Mouse (Mus musculus) lung, embryonic 14.5 days (tissue): ENCODE data around the gene Arv1. TPM values are rescaled to one million over a fixed set of nuclear protein-coding genes. Genes with fewer than 3 reads are reported as not detected.

Experiments used
- ATAC-seq: fragments of 200-750 bp; cut with Nextera tagmentation; 2 replicates; pipeline ENCODE4 v1.8.0; 2017; ENCODE audit warnings: mild to moderate bottlenecking, moderate TSS enrichment, moderate library complexity; ENCODE audit not compliant: insufficient read depth
- DNase-seq: peaks from one replicate; pipeline ENCODE4 v3.0.0-alpha.2; 2015
- H3K27ac ChIP-seq: fragments of 300-500 bp; sonication (generic); 2 replicates; pipeline ENCODE4 v1.5.1; 2014; ENCODE audit warnings: low read depth, mild to moderate bottlenecking, moderate library complexity
- H3K27me3 ChIP-seq: fragments of 300-500 bp; sonication (generic); 2 replicates; pipeline ENCODE4 v1.6.1; 2014; ENCODE audit warnings: low read length, control low read depth; ENCODE audit not compliant: insufficient read depth
- H3K36me3 ChIP-seq: fragments of 300-500 bp; sonication (generic); 2 replicates; pipeline ENCODE4 v1.6.1; 2014; ENCODE audit warnings: control low read depth; ENCODE audit not compliant: insufficient read depth
- H3K4me1 ChIP-seq: fragments of 300-500 bp; sonication (generic); 2 replicates; pipeline ENCODE4 v1.6.1; 2014; ENCODE audit warnings: antibody characterized with exemption, control low read depth; ENCODE audit not compliant: insufficient read depth
- H3K4me2 ChIP-seq: fragments of 300-500 bp; sonication (generic); 2 replicates; pipeline ENCODE4 v1.6.1; 2014; ENCODE audit warnings: mild to moderate bottlenecking
- H3K4me3 ChIP-seq: fragments of 300-500 bp; sonication (generic); 2 replicates; pipeline ENCODE4 v1.5.1; 2014; ENCODE audit warnings: low read depth, low read length
- H3K9ac ChIP-seq: fragments of 300-500 bp; sonication (generic); 2 replicates; pipeline ENCODE4 v1.6.1; 2014
- H3K9me3 ChIP-seq: fragments of 300-500 bp; sonication (generic); 2 replicates; pipeline ENCODE4 v1.6.1; 2016; ENCODE audit warnings: low read depth, low read length, control low read depth
- CTCF ChIP-seq: IDR thresholded peaks from 2 replicates; pipeline ENCODE4 v1.5.1; 2016; ENCODE audit warnings: antibody characterized with exemption, low read depth
- WGBS: fragments of 180-500 bp; shearing (Covaris S2); extraction: QIAGEN DNeasy Blood & Tissue Kit; methylation state at CpG from one replicate; pipeline ENCODE4 v1.1.7; 2014; 5-methylcytosine and 5-hydroxymethylcytosine counted together
- polyA plus RNA-seq: library from polyadenylated mRNA; unstranded; fragments of >200 nt; fragmentation: Nextera tagmentation; extraction: Ambion mirVana; gene quantifications from 2 replicates; pipeline ENCODE4 v1.2.1, GENCODE M21; 2014

The Arv1 gene
- polyA plus RNA-seq = 26.4 and 27.2 TPM in 2 replicates

DNA sequence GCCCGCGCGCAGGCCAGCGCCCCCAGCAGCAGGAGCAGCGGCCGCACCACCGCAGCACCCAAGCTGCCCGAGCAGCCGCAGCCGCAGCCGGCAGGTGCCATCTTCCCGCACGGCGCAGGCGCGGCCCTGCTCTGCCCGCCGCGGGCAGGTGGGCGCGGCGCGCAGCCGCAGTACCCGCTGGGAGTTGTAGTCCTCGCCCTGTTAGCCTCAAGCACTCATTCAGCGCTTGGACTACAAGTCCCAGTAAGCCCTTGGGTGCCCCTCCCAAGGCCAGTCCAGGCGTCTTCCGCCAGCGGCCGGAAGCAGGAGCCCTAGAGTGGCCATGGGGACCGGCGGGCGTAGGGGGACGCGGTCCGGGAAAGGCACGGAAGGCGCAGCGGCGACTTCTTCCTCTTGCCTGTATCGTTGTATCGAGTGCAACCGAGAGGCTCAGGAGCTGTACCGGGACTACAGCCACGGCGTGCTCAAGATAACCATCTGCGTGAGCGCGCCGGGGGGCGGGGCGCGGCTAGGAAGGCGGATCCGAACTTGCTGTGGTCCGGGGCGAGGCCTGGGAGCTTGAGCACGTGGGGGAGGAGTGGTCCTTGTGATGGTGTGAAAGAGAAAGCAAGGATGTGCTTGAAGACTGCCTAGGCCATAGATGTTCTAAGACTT is at the start of gene Arv1, which contains the start of gene Ttc13:
Gene Arv1, plus strand, starts transcription at position 278 of the 654 bp plus-strand sequence.
Gene Ttc13, minus strand, starts transcription at position 122 of the 654 bp plus-strand sequence.
- Histone ChIP-seq H3K9me3 (no peaks in the 10 kb centered on the region), H3K4me1 (no peaks in the 10 kb centered on the region; the same call in 1 of the 2 replicates), H3K36me3 (peaks cover 20% of the 10 kb centered on the region), H3K27me3 (no peaks in the 10 kb centered on the region), H3K9ac (peak within 1 kb of the TSS; percentile 75), H3K4me3 (peak within 1 kb of the TSS; percentile 97), H3K4me2 (peak within 1 kb of the TSS; percentile 81), H3K27ac (no peak within 1 kb of the TSS)
- DNase-seq (peak; percentile 98), ATAC-seq (peak; percentile 100)
- WGBS = under 1% methylated on average over 59 of the region's 59 CpGs
- TF ChIP-seq CTCF = peak; percentile 32

DNA sequence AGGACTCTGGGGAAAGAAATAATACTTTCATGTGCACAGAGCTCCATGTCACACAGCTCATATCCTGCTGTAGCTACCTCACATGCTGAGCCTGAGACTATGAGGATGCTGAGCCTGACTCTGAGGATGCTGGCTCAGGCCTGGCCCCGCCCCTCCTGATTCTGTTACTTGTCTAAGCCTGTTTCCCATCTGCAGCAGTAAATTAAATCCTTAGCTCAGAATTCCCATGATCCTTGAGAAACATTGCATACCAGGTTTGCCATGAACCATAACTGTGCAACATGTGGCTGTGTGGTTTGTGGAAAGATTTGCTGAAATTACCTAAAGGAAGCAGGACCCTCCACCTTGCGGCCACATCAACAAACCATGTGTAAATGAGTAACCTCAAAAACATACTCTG is 49.6 kb upstream of the Arv1 start:
- Histone ChIP-seq H3K4me1 (no peaks in the 10 kb centered on the region), H3K4me3 (no peak overlapping the region), H3K4me2 (no peak overlapping the region), H3K9ac (no peak overlapping the region), H3K36me3 (peaks cover 38% of the 10 kb centered on the region), H3K27me3 (no peaks in the 10 kb centered on the region), H3K9me3 (no peaks in the 10 kb centered on the region), H3K27ac (no peak overlapping the region)
- ATAC-seq (no peak), DNase-seq (no peak)
- TF ChIP-seq CTCF = no peak
- WGBS = 93% methylated on average over 2 of the region's 2 CpGs

DNA sequence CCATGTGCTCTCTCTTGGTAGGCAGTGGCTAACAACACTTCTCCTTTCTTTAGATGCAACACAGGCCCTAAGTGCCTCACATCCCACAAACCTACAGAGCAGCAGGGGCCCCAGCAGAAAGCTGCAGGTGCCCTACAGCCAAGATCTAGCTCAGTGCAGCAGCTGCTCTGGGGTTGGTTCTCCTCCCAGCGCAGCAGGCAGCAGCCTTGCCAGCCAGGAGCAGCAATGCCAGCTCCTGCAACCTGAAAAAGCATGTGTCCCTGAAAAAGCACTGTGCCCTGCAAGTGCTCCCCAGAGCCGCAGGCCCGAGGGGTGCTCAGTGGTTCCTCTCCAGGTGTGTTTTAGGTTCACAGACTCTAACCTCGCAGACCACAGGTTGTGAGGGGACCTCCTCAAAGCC is 45.3 kb upstream of the Arv1 start:
- H3K4me2 ChIP-seq = no peak overlapping the region

DNA sequence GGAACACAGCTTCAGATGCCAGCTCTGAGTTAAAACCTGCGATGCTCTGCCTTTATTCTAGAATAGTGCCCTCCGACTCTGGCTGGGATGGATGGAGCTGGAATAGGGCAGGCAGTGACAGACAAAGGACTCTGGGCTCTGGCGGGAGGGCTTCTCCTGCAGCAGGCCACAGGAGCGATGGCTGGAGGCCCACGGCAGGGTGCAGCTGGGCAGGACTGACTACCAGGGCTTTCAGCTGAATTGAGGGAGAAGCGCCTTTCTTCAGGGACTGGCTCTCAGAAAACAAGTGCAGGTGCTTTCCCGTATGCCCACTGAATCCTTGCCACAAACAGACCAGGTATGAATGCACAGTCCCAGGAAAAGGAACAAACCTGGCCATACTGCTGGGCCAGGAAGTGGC is 44.9 kb upstream of the Arv1 start:
- Histone ChIP-seq H3K4me2 (no peak overlapping the region), H3K27ac (no peak overlapping the region; the same call in 1 of the 2 replicates), H3K36me3 (peaks cover 62% of the 10 kb centered on the region), H3K9me3 (no peaks in the 10 kb centered on the region), H3K4me3 (no peak overlapping the region), H3K4me1 (no peaks in the 10 kb centered on the region), H3K9ac (no peak overlapping the region), H3K27me3 (no peaks in the 10 kb centered on the region)
- 89% methylated on average over 7 of the region's 7 CpGs for WGBS
- TF ChIP-seq CTCF = no peak
- DNase-seq = no peak
- no peak for ATAC-seq

More for the DNA sequence above, 45.3 kb upstream of the Arv1 start:
- ATAC-seq (no peak), DNase-seq (no peak)
- Histone ChIP-seq H3K27me3 (no peaks in the 10 kb centered on the region), H3K27ac (no peak overlapping the region), H3K9ac (no peak overlapping the region), H3K36me3 (peaks cover 58% of the 10 kb centered on the region), H3K9me3 (no peaks in the 10 kb centered on the region), H3K4me1 (no peaks in the 10 kb centered on the region), H3K4me3 (no peak overlapping the region)
- 97% methylated on average over 4 of the region's 4 CpGs for WGBS
- no peak for TF ChIP-seq CTCF

DNA sequence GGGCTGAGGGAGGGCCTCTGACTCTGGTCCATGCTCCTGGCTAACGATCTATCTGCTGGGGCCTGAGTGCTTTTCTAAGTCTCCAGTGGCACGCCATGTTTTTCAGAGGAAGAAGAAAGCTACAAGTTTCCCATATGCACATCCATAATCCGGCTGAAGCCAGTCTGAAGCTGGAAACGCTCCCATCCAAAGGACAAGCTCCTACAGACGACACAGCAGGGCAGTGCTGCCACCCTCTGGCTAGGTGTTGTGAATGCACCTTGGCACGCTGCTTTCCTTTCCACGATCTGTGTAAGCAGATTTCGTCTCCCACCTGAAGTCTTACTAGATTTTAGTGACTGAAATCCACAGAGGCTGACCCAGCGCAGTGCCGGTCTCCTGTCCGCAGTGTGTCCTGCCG is 44.5 kb upstream of the Arv1 start:
- Histone ChIP-seq H3K27me3 (no peaks in the 10 kb centered on the region), H3K4me3 (no peak overlapping the region), H3K9me3 (no peaks in the 10 kb centered on the region), H3K9ac (no peak overlapping the region), H3K27ac (no peak overlapping the region; the same call in 1 of the 2 replicates), H3K4me2 (no peak overlapping the region), H3K4me1 (no peaks in the 10 kb centered on the region), H3K36me3 (peaks cover 62% of the 10 kb centered on the region)
- DNase-seq (peak; percentile 94), ATAC-seq (peak; percentile 83)
- peak; percentile 98 for TF ChIP-seq CTCF
- WGBS = 44% methylated on average over 12 of the region's 12 CpGs

DNA sequence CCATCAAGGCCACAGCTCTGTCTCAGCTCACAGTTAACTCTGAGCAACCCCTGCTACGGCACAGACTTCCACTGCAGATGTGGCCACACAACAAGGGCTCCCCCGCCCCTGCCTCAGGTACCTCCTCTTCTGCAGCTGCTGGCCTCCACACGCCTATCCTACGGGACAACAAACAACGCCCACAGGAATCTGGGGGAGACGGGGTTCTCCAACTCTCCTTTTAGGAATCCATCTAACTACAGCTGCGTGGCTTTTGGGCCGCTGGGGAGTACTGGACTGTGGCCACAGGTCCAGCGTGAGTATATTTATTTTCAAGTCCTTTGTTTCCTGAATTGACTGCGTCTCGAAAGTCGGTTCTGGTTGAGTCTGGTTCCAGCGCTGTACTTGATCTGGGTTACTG is 43.7 kb upstream of the Arv1 start:
- H3K4me1 ChIP-seq = no peaks in the 10 kb centered on the region
- H3K27ac ChIP-seq = no peak overlapping the region
- no peak overlapping the region for H3K4me2 ChIP-seq
- H3K9ac ChIP-seq = no peak overlapping the region
- no peaks in the 10 kb centered on the region for H3K9me3 ChIP-seq
- TF ChIP-seq CTCF = no peak
- DNase-seq = no peak
- peaks cover 60% of the 10 kb centered on the region for H3K36me3 ChIP-seq
- ATAC-seq = no peak
- 93% methylated on average over 13 of the region's 13 CpGs for WGBS
- no peaks in the 10 kb centered on the region for H3K27me3 ChIP-seq
- no peak overlapping the region for H3K4me3 ChIP-seq

DNA sequence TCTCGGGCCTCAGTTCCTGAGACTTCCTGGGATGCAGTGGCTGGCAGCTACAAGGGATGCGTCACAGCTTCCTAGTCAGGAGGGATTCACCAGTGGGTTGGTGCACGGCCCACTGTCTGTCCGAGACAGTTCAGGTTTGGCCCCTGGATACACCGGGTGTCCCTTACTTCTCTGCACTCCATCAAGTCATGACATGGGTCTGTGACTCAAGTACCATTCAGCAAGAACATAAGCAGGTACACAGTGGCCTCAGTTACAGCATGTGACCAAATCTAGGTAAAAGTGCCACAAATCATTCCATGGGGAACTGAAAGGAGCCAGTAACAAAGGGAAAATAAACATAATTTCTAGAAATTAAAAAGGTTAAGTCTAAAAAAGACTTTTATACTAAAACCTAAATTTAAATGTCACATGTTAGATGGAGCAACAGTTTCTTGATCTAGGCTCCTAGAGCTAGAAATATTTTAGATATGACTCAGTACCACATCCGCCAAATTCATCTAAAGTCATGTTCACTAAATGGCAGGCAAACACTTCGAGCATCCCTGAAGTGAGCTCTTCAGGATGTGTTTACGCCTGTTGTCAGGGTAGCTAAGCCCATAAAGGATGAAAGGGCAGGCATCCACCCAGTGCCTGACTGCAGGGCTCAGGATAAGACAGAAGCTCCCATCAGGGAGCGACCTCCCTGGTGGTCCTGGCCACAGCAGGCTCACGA is 40.7 kb upstream of the Arv1 start:
- Histone ChIP-seq H3K36me3 (peaks cover 62% of the 10 kb centered on the region), H3K27me3 (no peaks in the 10 kb centered on the region), H3K4me2 (no peak overlapping the region), H3K9me3 (no peaks in the 10 kb centered on the region), H3K4me1 (no peaks in the 10 kb centered on the region), H3K27ac (no peak overlapping the region), H3K9ac (no peak overlapping the region), H3K4me3 (no peak overlapping the region)
- no peak for TF ChIP-seq CTCF
- ATAC-seq = no peak
- DNase-seq = peak; percentile 27
- 63% methylated on average over 10 of the region's 10 CpGs for WGBS
